Mouse (Mus musculus) left cerebral cortex, adult 9 months (tissue): Measurements from ENCODE around the gene Mast1.

ENCODE experiments used
- DNase-seq, 2 experiments: peaks; one replicate each; pipeline ENCODE4 v3.0.0; 2022; ENCODE audit warnings: low spot score in 2 of 2

Mast1 gene

DNA sequence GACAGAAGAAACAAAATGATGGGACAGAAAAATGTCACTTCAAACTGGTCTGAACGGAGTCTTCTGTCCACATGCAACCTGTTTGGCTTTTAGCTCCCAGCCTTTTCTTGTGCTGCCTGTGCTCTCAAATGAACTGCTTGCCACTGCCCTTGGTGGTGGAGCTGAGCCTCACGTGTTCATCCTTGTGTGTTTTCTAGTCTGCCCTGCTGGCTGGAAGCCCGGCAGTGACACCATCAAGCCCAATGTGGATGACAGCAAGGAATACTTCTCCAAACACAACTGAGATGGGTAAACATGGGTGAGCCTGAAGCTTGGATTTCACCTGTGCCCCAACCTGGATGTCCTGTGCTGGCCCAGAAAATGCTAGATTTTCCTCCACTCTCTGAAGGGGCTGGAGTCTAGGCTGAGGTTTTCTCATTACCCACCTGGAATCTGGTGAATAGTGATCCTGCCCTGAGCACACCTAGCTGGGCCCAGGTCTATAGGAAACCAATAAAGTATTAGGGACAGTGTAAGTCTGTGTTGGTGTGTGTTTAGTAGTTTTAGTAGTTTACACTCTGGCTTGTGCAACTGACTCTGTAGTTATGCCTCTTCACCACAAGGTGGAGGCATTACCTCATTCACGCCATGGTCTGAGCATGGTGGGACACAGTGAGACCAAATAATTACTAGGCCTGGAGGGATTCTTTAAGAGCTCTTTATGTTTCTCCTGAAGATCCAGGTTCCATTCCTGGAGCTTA, 36.8 kb upstream of the Mast1 start:
- DNase-seq: peak in 1 of 2 experiments; percentile 58

- no peak for DNase-seq
Measured at GRCm38 (mm10) chr8:84973079-84973478, 35.9 kb upstream of the Mast1 start.

- DNase-seq: no peak
Measured at GRCm38 (mm10) chr8:84970913-84971312, 33.8 kb upstream of the Mast1 start.

- no peak for DNase-seq
Measured at GRCm38 (mm10) chr8:84970135-84970790, 33.1 kb upstream of the Mast1 start.

DNA sequence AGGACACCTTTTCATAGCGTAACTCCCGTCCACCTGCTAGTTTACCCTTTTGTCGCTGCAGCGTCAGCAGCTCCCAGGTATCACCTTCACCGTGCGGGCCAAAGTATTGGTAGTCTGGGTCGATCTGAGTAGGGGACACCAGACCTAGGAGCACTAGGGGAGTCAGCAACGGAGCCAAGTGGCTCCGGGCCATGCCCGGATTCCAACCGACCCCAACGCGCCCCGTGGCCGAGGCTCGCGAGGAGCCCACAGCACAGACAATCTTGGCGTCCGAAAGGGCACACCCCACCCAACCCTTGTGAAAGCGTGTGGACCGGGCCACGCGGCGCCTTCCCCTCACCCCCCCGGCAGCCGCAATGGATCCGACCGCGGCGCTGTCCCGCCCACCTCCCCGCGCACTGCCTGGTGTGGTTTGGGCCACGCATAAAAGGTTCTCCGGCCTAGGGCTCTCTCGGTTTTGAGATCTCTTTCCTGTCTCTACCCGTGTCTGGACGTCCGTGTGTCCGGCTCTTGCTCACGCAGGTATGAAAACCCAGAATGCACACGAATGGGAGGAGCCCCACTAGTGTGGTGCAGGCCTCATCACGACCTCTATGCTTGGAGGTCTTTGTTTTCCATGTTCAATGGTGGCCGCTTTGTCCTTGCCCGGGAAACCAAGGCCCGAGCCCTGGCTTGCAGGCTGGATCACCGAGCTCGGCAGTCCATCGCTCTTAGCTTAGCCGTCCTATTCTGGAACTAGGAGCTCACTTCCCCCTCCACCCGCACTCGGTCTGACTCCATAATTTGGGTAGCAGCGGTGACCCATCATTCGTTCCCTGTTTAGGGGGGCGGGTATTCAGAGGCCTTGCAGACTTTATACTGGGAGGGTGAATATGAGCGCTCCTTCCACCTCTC, 32.3 kb upstream of the Mast1 start, which contains the start of the genes Gm49661, Prdx2 and Rnaseh2a:
Gm49661 (minus strand) TSS at position 193 of the 894 bp plus-strand sequence.
Prdx2 (plus strand) TSS at position 347 of the 894 bp plus-strand sequence.
Rnaseh2a (minus strand) TSS at position 527 of the 894 bp plus-strand sequence.
- peak in 1 of 2 experiments; percentile 66 for DNase-seq

- no peak for DNase-seq
Measured at GRCm38 (mm10) chr8:84968650-84969049, 31.5 kb upstream of the Mast1 start.

DNA sequence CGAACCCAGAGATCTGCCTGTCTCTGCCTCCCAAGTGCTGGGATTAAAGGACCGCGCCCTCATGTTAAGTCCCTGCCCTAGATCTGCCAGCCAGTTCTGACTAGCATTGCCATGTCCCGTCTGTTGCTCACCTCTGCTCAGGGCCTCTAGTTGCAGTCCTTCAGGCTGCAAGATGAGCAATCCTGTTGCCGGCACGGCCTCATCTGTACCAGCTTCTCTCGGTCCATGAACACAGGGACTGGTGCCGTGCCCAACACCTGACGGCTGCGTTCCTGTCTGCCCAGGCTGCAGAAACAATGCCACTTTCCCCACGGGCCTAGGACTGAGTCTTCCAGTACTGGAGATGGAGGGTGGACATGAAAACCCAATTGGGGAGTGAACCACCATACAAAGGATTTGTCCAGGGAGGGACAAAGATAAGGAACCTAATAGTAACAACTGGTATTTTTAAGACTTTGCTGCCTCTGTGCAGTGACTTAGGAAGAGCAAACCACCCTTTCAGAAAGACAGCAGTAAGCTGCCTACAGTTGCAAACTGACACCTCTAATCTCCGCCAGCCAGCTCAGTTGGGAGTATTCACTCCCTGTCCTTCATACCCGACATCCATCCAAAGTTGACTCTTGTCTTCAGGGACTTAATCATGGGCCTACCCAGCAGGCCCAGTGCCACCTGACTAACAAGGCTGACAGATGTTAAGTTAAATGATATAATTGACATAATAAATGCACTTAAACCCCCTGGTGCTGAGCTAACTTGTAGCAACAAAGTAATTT, 30.6 kb upstream of the Mast1 start:
- no peak for DNase-seq

- no peak for DNase-seq
Measured at GRCm38 (mm10) chr8:84966603-84967002, 29.4 kb upstream of the Mast1 start.

GRCm38 (mm10) chr8:84965731-84966291, 28.7 kb upstream of the Mast1 start:
- peak; percentile 88 to 95 for DNase-seq

DNA sequence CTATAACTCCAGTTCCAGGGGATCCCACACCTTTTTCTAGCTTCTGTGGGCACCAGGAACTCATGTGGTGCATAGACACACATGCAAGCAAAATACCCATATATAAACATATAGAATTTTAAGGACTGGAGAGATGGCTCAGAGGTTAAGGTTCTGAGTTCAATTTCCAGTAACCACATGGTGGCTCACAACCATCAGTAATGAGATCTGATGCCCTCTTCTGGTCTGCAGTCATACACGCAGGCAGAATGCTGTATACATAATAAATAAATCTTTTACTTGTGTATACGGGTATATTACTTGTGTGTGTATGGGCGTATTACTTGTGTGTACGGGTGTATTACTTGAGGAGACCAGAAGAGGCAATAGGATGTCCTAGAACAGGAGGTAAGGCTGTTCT, 26.8 kb upstream of the Mast1 start:
- DNase-seq: no peak

DNA sequence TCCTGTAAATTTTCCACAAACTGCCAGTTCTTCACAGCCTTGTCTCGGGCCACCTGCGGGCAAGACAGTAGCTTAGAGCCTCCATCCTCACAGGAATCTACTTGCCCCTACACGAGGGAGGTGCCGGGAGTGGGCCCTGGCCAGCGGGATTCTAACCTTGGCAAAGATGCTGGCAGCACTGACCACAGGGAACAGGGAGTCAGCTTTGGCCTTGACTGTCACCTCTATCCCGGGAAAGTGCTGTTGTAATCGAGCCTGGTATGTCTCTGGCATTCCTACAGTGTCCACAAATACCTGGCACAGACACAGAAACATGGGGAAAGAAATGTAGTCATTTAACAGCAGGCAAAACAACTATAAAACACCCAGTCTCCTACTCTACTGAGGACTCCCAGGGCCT, 22.7 kb upstream of the Mast1 start:
- no peak for DNase-seq

GRCm38 (mm10) chr8:84956768-84957167, 19.6 kb upstream of the Mast1 start:
- DNase-seq: peak in 1 of 2 experiments; percentile 87

GRCm38 (mm10) chr8:84952612-84953255, 15.6 kb upstream of the Mast1 start:
- DNase-seq: no peak

DNA sequence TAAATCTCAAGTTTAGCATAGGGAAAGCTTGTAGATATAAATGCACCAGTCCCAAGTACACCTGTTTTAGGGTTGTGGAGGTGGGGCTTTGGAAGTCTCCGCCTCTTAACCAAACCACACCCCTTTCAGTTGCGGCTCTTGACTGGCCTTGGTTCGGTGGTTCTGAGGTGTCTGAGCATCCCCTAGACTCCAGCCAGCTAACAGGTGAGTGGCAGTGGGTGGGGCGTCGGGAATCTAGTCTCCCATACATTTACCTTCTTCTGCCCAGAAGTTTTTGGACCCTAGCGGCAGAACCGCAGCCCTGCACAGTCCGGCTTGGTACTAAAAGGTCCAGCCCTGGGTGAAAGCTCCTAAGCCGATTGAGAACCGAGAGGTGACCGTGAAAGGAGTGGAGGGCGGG, 12.6 kb upstream of the Mast1 start:
- DNase-seq: no peak

DNA sequence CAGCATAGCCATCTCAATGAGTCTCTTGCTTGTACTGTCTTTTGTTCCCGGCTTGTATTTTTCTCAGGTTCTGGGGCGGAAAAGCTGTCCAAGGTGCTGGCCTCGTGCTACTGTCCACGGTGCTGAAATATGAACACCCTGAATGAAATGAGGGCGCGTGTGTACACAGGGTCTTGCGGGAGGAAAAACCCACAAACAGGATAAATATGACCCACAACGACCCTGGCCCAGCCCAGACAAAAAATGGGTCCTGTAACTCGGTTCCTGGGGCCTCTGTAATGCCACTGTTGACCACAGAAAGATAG, 10.0 kb upstream of the Mast1 start:
- no peak for DNase-seq

- no peak for DNase-seq
Measured at GRCm38 (mm10) chr8:84946528-84947240, 9.5 kb upstream of the Mast1 start, which contains the start of gene Rtbdn. Rtbdn (plus strand) TSS chr8:84946991.

DNA sequence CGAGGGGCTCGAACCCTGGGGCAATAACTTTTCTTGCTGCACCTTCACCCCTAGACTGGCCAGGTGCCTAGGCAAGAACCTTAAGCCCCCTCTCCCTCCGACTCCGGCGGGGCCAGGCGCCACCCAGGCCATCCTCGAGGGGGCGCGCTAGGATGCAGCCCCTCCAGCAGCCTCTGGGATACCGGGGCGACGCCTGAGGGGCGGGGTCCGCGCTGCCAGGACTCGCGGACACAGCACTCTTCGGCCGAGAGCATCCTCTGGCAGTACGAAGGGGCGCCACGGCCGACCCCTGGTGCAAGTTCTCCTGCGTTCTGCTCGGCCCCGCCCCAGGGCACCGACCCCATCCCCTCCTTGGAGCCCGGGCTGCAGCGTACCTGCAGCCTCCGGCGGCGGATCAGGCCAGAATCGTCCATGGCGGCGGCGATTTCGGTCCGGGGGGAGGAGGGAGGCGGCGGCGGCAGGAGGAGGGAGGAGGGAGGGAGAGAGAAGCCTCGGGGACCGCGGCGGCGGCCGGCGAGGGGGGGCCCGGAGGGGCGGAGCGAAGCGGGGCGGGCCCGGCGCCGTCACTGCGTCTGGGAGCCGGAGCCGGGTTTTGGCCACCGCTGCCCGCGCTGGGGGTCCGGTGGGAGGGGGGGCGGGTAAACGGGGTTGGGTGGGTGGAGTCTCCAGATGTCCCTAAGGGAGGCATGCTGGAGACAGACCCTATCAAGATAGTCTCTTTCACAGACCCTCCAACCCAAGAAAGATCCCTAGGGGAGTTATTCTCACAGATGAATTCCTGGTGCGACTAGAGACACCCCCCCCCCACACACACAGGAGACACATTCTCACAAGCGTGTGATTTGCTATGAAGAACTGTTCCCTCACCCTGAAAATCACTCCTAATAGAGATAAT, 8.7 kb upstream of the Mast1 start:
- peak in 1 of 2 experiments; percentile 26 for DNase-seq

GRCm38 (mm10) chr8:84945235-84945632, 8.1 kb upstream of the Mast1 start:
- peak in 1 of 2 experiments; percentile 83 for DNase-seq
